Comparison of ENCODE assay signal across 8 mouse cellular contexts in the genomic region with DNA sequence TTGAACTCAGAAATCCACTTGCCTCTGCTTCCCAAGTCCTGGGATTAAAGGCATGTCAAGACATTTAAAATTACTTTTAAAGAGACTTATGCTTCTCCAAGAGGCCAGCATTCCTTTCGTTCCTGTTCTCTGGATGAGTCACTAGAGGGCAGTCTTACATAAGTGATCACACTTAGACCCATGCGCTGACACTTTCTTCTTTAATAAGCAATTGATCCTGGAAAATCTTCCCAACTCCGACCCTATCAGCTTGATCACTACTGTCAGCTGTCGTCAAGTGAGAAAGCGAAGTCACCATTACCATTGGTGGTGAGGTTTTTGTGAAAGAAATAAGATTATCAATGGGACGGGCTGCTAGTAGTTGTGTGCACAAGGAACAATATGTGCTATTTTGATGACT.
DNase-seq lines count a peak whose midpoint lies in the region; ATAC-seq and TF ChIP-seq lines count a peak whose summit lies in the region.

No protein-coding gene starts in this region.

- no peaks in the 10 kb centered on the region for H3K27me3 ChIP-seq in heart, embryonic 16.5 days (ENCODE audit: control insufficient read depth, insufficient read depth, low read length)
- no peaks in the 10 kb centered on the region for H3K27me3 ChIP-seq in heart, embryonic 11.5 days (ENCODE audit: control insufficient read depth, insufficient read depth, low read length)
- H3K27me3 ChIP-seq in G1E (ENCODE audit: insufficient read depth, low read length): no peaks in the 10 kb centered on the region
- no peaks in the 10 kb centered on the region for H3K27me3 ChIP-seq in hindbrain, embryonic 12.5 days
- H3K27me3 ChIP-seq in stomach, postnatal 0 days (ENCODE audit: control insufficient read depth, insufficient read depth, low read length): no peaks in the 10 kb centered on the region

- TF ChIP-seq EP300 in stomach, postnatal 0 days (optimal IDR thresholded peaks at IDR 0.05): no peak

- WGBS in heart, embryonic 16.5 days: 17% methylated on average over 6 of the region's 6 CpGs
- 19% methylated on average over 6 of the region's 6 CpGs for WGBS in heart, embryonic 11.5 days (ENCODE audit: insufficient replicate concordance)
- 20% methylated on average over 6 of the region's 6 CpGs for WGBS in hindbrain, embryonic 12.5 days
- WGBS in stomach, postnatal 0 days: 15% methylated on average over 6 of the region's 6 CpGs

- TF ChIP-seq CTCF in G1E (IDR thresholded peaks at IDR 0.05; ENCODE audit: low read depth, low read length): no peak
- TF ChIP-seq CTCF in stomach, postnatal 0 days (IDR thresholded peaks at IDR 0.05; ENCODE audit: low read depth): peak; percentile 84

- peaks cover 3% of the 10 kb centered on the region; the same call in 1 of the 2 replicates for H3K9me3 ChIP-seq in heart, embryonic 16.5 days (replicated peaks; ENCODE audit: control insufficient read depth, low read length)
- H3K9me3 ChIP-seq in heart, embryonic 11.5 days (replicated peaks; ENCODE audit: control insufficient read depth, low read length): no peaks in the 10 kb centered on the region
- no peaks in the 10 kb centered on the region for H3K9me3 ChIP-seq in G1E (replicated peaks)
- no peaks in the 10 kb centered on the region for H3K9me3 ChIP-seq in hindbrain, embryonic 12.5 days (replicated peaks)
- H3K9me3 ChIP-seq in stomach, postnatal 0 days (ENCODE audit: control insufficient read depth, low read length): no peaks in the 10 kb centered on the region

- H3K27ac ChIP-seq in heart, embryonic 16.5 days (ENCODE audit: low read length): no peak overlapping the region
- no peak overlapping the region for H3K27ac ChIP-seq in heart, embryonic 11.5 days (ENCODE audit: low read depth, low read length)
- H3K27ac ChIP-seq in hindbrain, embryonic 12.5 days: no peak overlapping the region
- no peak overlapping the region for H3K27ac ChIP-seq in stomach, postnatal 0 days (replicated peaks)

- no peak overlapping the region for H3K9ac ChIP-seq in heart, embryonic 16.5 days (ENCODE audit: low read length)
- no peak overlapping the region for H3K9ac ChIP-seq in heart, embryonic 11.5 days (ENCODE audit: low read depth, low read length)
- no peak overlapping the region for H3K9ac ChIP-seq in hindbrain, embryonic 12.5 days
- no peak overlapping the region for H3K9ac ChIP-seq in stomach, postnatal 0 days (ENCODE audit: low read length)

- DNase-seq in G1E (ENCODE audit: low spot score): no peak
- DNase-seq in embryo, embryonic 11 days: peak; percentile 78
- peak; percentile 20 for DNase-seq in lung, postnatal 10 days
- no peak for DNase-seq in stomach, postnatal 0 days (ENCODE audit: low spot score)
- no peak for DNase-seq in urinary bladder, postnatal 4 days (ENCODE audit: low spot score in 2 of 2)

- peak overlapping the region; percentile 32; the same call in 1 of the 2 replicates for H3K4me2 ChIP-seq in heart, embryonic 16.5 days (ENCODE audit: low read depth, low read length)
- no peak overlapping the region for H3K4me2 ChIP-seq in heart, embryonic 11.5 days
- no peak overlapping the region for H3K4me2 ChIP-seq in hindbrain, embryonic 12.5 days (replicated peaks)
- no peak overlapping the region for H3K4me2 ChIP-seq in stomach, postnatal 0 days (replicated peaks; ENCODE audit: low read depth)

- no peaks in the 10 kb centered on the region for H3K36me3 ChIP-seq in heart, embryonic 16.5 days (ENCODE audit: control insufficient read depth, insufficient read depth)
- no peaks in the 10 kb centered on the region for H3K36me3 ChIP-seq in heart, embryonic 11.5 days (ENCODE audit: control insufficient read depth, insufficient read depth, low read length)
- H3K36me3 ChIP-seq in G1E (replicated peaks): no peaks in the 10 kb centered on the region
- H3K36me3 ChIP-seq in hindbrain, embryonic 12.5 days: no peaks in the 10 kb centered on the region
- no peaks in the 10 kb centered on the region for H3K36me3 ChIP-seq in stomach, postnatal 0 days (ENCODE audit: control insufficient read depth, insufficient read depth, low read length)

- no peak overlapping the region for H3K4me3 ChIP-seq in heart, embryonic 16.5 days (ENCODE audit: low read length)
- no peak overlapping the region for H3K4me3 ChIP-seq in heart, embryonic 11.5 days (ENCODE audit: low read depth, low read length)
- no peak overlapping the region for H3K4me3 ChIP-seq in G1E (ENCODE audit: low read depth, low read length)
- H3K4me3 ChIP-seq in hindbrain, embryonic 12.5 days: no peak overlapping the region
- no peak overlapping the region for H3K4me3 ChIP-seq in stomach, postnatal 0 days (ENCODE audit: low read depth, low read length)

- no peak for ATAC-seq in heart, embryonic 16.5 days (replicated peaks; ENCODE audit: extremely low read depth, insufficient read depth, low FRiP score)
- ATAC-seq in heart, embryonic 11.5 days (replicated peaks; ENCODE audit: insufficient number of reproducible peaks, low FRiP score, low TSS enrichment): no peak
- 0 out of 2 replicates have a peak, but pooled peaks have one; percentile 22 for ATAC-seq in G1E (ENCODE audit: extremely low read depth, insufficient number of reproducible peaks, low FRiP score, poor library complexity, severe bottlenecking)
- peak; percentile 56; the same call in 1 of the 2 replicates for ATAC-seq in hindbrain, embryonic 12.5 days (ENCODE audit: low FRiP score)
- 0 out of 2 replicates have a peak, but pooled peaks have one; percentile 59 for ATAC-seq in stomach, postnatal 0 days (ENCODE audit: low FRiP score, low TSS enrichment)

- no peaks in the 10 kb centered on the region for H3K4me1 ChIP-seq in heart, embryonic 16.5 days (ENCODE audit: control insufficient read depth, insufficient read depth, low read length)
- no peaks in the 10 kb centered on the region for H3K4me1 ChIP-seq in heart, embryonic 11.5 days (ENCODE audit: control insufficient read depth, insufficient read depth, low read length)
- H3K4me1 ChIP-seq in G1E (ENCODE audit: insufficient read depth, low read depth, low read length): no peaks in the 10 kb centered on the region
- no peaks in the 10 kb centered on the region for H3K4me1 ChIP-seq in hindbrain, embryonic 12.5 days
- no peaks in the 10 kb centered on the region for H3K4me1 ChIP-seq in stomach, postnatal 0 days (replicated peaks; ENCODE audit: control insufficient read depth, insufficient read depth)

Comparison
In these comparisons a context has a peak if more than half of its experiments do, and no peak if none do; other contexts are left out.
1. ATAC-seq: peak in G1E (single experiment), hindbrain, embryonic 12.5 days (single experiment) and stomach, postnatal 0 days (single experiment); none in heart, embryonic 16.5 days (single experiment) and heart, embryonic 11.5 days (single experiment).
2. DNase-seq: peak in embryo, embryonic 11 days (single experiment) and lung, postnatal 10 days (single experiment); none in G1E (single experiment), stomach, postnatal 0 days (single experiment) and urinary bladder, postnatal 4 days (0 of 2).